Mouse (Mus musculus) retina, postnatal 1 day (tissue): ENCODE measurements around the gene Tm9sf1.

Experiments used
- DNase-seq: peaks from one replicate; pipeline ENCODE4 v3.0.0-alpha.2; 2012

Tm9sf1 gene

DNA sequence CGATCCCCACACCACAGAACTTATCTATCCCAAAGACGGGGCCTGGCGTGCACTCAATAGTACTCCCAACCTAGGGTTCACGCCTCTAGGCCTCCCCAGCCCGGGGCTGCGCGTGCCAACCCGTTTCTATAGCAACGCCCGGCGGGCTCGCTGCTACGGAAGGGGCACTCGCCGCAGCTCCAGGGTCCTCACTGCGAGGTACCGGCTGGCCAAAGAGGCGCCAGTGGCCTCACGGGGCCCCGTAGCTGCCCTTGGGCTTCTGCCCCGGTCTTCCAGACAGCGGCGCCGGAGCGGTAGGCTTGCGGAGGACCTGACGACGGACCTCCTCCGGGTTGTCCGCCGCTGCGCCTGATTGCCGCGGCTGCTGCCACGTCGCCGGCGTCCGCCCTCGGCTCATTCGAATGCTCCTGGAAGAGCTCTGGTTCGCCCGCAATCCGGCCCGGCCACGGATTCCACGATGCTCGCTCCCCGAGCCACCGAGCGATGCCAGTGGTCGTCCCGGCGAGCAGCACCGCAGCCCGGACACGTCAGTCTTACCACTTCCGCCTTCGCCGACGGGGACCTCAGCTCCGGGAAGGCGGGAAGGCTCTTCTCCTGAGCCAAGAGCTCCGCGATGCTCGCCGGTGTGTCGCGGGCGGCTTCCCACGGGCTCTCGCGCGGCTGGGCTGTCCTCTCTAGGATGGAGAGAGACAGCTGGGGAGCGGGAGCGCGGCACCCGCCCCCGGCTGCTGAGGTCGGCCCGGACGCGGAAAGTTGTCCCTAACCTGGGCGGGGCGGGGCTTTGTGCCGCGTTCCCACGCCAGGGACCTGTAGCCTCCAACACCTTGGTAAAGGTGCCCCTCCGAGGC lies at the start of gene Tm9sf1:
Gene Tm9sf1, minus strand, starts transcription at position 747 of the 848 bp plus-strand sequence.
- DNase-seq = peak; percentile 91

- no peak for DNase-seq
These were observed 45.8 kb upstream of the Tm9sf1 start for GRCm38 (mm10) chr14:55689433-55689832.

DNA sequence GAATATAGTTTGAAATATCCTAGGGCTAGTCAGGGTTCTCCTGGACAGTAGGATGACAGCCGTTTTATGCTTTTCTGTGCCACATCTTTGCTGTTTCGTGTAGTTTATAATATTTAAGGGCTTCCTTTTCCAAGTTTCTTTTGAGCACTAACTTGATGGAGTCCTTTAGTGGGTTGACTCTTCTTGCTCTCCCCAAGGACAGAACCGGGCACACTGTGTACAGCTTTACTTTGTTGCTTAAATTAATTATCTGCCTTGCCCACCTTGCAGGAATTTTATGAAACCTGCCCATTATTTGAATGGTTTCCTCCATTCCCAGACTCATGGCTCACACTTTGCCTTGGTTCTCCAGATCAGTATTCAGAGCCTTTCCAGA lies 38.5 kb upstream of the Tm9sf1 start:
- DNase-seq = no peak

- DNase-seq = peak; percentile 97
These were observed 37.8 kb upstream of the Tm9sf1 start, which contains the start of gene Tinf2 for GRCm38 (mm10) chr14:55681160-55682117. Gene Tinf2 (minus strand): TSS chr14:55681820.

DNA sequence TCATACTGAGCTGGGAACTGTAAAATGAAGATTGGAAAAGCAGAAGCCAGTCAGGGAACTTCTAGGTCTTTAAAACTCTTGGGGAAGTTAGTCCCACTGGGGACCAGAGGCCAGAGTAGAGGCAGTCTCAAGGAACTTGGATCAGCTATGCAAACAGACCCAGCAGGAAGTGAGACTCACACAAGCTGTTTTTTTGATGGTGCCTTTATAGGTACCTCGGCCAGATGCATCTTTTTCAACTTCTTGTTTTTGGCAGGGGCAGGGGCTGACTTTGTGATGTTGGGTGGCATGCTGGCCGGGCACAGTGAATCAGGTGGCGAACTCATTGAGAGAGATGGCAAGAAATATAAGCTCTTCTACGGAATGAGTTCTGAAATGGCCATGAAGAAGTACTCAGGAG lies 34.0 kb upstream of the Tm9sf1 start:
- DNase-seq = no peak

GRCm38 (mm10) chr14:55672741-55673060 lies 29.1 kb upstream of the Tm9sf1 start:
- DNase-seq = no peak

- peak; percentile 98 for DNase-seq
These were observed 28.5 kb upstream of the Tm9sf1 start, which contains the start of the genes Gmpr2 and Nedd8 for GRCm38 (mm10) chr14:55671833-55672740. Gene Gmpr2 (plus strand): TSS chr14:55671941. Gene Nedd8 (minus strand): TSS chr14:55672124.

GRCm38 (mm10) chr14:55671486-55671832 lies 27.9 kb upstream of the Tm9sf1 start:
- DNase-seq = no peak

GRCm38 (mm10) chr14:55660636-55661035 lies 17.0 kb upstream of the Tm9sf1 start:
- no peak for DNase-seq

DNA sequence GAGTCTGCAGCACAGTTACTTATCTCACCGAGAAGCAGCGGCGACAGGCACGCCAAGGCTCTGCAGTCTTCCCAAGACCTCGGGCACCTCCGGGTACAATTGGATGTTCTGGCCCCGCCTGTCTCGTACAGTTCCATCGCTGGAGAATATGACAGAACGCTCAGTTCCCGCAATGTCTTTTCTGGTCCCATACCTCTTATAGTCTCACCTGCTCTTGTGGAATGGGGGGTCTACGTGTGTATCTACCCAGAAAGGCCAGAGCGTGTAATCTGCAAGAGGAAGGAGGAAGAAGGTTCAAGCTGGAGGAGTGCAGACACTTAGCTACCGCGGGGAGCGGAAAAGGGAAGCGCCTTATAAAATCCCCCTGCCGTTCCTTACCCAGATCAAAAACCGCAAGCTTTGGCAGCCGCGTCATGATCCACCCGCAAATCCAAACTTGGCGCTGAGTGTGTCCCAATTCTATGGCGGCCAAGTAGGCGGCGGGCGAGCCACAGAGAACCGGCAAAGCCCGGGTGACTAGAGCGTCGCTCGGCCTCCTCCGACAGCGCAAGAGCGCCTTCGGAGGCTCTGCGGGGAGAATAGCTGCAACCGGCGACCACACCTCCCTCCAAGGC lies 16.5 kb upstream of the Tm9sf1 start, which contains the start of gene Mdp1:
Gene Mdp1, minus strand, starts transcription at position 549 of the 614 bp plus-strand sequence.
- DNase-seq = peak; percentile 94

- DNase-seq = no peak
These were observed 14.4 kb upstream of the Tm9sf1 start for GRCm38 (mm10) chr14:55658011-55658410.

- DNase-seq = no peak
These were observed 13.3 kb upstream of the Tm9sf1 start for GRCm38 (mm10) chr14:55656935-55657334.

DNA sequence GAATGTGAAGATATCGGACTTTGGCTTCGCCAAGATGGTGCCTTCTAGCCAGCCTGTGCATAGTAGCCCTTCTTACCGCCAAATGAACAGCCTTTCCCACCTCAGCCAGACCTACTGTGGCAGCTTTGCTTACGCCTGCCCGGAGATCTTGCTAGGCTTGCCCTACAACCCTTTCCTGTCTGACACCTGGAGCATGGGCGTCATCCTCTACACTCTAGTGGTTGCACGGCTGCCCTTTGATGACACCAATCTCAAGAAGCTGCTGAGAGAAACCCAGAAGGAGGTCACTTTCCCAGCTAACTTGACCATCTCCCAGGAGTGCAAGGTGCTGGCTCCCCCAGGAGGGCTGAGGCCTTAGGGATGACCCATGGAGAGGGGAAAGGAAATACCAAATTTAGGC lies 7.9 kb upstream of the Tm9sf1 start:
- DNase-seq = no peak

GRCm38 (mm10) chr14:55649884-55650283 lies 6.3 kb upstream of the Tm9sf1 start, which contains the start of gene Tssk4:
Gene Tssk4 (plus strand): TSS chr14:55650184.
- DNase-seq = no peak

DNA sequence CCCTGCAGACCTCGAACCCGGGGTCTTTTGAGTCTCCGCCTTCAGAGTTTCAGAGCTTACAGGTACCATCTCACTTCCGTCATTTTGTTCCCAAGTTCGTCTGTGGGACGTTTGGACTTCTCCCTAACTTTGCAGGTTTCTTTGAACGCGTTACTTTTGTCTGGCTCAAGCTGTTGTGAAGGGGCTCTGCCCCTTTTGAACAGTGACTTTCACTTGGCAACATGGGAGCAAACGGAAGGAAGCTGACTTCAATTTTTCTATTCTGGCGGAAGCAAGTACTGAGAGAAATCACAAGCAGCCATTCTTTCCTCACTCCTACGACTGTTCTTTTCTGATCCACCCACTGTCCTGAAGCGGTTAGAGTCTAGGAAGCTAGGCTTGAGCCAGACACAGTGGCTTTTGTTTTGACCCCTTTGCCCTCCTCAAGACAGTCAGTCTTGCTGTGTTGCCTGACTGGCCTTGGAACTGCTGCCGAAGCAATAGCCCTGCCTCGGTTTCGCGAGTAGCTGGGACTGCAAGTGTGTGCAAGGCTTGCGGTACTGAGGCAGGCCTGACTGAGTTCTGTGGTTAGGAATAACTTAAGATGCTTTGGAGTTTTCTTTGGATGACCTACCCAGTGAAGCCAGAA lies 769 bp upstream of the Tm9sf1 start:
- no peak for DNase-seq

- DNase-seq = no peak
These were observed 937 bp downstream of the Tm9sf1 start for GRCm38 (mm10) chr14:55642679-55643059.

DNA sequence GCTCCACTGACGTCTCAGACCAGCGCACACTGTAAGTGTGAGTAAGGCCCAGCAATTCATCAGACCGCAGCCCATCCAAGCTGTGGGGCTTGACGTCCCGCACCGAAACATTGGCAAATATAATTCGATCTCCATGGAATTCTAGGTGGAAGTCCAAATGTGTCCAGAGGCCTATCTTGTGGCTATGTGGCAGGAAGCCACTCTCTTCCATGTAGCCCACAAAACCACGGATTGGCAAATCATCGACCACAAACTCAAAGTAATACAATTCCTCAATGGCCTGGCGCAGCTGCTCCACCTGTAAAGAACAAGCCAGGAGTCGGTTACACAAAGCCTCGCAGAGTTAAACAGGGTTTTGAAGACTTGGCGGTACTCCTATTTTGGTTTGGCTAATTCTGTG lies 2.3 kb downstream of the Tm9sf1 start:
- no peak for DNase-seq

DNA sequence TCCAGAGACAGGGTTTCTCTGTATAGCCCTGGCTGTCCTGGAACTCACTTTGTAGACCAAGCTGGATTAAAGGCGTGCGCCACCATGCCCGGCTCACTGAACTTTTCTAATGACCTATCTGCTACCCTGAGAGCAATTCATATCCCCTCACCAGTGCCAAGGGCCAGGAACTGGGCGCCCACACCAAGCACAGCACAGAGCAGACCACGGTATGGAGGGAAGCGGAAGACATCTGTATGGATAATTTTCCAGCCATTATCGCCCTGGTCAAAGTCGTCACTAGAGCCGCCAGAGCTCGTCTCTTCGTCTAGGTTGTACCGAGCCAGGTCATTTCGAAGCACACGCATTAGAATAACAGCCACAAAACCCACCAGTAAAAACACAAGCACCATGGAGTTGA lies 2.8 kb downstream of the Tm9sf1 start:
- DNase-seq = no peak

GRCm38 (mm10) chr14:55637795-55638194 lies 5.8 kb downstream of the Tm9sf1 start, which contains the start of gene Gm49378:
Gene Gm49378 (minus strand): TSS chr14:55637895.
- DNase-seq = no peak

DNA sequence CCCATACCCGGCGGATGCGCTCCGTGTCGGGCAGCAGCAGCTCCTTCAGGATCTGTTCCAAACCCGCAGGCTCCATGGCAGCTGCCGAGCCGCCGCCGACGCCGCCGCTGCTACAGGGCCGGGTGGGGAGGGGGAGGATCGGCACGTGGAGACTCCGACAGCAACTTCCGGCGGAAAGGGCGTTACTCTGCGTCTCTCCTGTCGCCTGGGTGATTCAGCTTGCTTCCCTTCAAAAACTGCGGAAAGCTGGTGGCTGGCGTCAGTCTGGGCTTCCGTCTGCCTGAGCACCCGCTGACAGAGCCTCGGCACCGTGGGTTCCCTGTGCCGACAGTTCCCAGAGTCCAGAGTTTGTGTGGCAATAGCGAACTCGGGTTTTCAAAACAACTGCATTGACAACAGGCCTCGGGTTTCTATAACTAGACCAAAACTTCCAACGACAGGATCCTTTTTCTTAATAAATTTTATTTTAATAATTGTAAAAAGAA lies 8.0 kb downstream of the Tm9sf1 start, which contains the start of gene Ipo4:
Gene Ipo4, minus strand, starts transcription at position 435 of the 485 bp plus-strand sequence.
- DNase-seq = peak; percentile 95

DNA sequence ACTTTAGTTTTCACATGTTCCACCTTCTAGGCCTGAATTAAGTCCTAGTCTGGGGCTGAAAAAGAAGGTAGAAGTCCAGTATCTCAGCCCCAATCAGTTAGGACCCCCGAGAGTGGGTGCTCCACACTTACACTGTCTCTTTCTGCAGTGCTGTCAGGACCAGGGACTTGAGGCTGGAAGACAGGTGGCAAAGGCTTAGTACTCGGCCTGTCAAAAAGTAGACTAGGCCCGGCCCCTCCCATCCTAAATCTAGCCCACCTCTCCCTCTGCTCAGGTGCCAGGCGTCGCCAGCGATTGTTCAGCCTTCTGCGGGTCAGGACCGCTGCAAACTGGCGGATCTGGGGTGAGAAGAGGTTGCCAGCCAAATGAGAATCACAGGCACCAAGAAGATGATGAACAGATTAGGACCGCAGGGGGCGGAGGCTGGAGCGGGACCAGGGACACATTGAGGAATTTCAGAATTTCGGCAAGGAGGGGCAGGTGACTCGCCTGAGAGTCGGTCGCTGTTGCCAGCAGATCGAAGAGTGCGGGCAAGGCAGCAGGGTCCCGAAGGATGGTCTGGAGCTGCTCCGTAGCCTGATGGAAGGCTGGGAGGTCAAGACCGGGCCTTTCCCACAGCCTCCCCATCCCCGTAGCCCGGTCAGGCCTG lies 8.6 kb downstream of the Tm9sf1 start:
- DNase-seq = no peak
